Mouse (Mus musculus) cerebellum, adult 2 months (tissue): ENCODE data around the gene Olfr31.

Experiments
- CTCF ChIP-seq: fragments of 200-500 bp; IDR thresholded peaks from 2 replicates; pipeline ENCODE4 v1.5.1; 2011; ENCODE audit warnings: low read depth, mild to moderate bottlenecking, control low read depth, low read length, moderate library complexity, borderline replicate concordance; ENCODE audit not compliant: insufficient read depth
- POLR2A ChIP-seq: fragments of 200-500 bp; IDR thresholded peaks from 2 replicates; pipeline ENCODE4 v1.6.1; 2011; ENCODE audit warnings: low read length, control low read depth, borderline replicate concordance; ENCODE audit not compliant: insufficient read depth

DNA sequence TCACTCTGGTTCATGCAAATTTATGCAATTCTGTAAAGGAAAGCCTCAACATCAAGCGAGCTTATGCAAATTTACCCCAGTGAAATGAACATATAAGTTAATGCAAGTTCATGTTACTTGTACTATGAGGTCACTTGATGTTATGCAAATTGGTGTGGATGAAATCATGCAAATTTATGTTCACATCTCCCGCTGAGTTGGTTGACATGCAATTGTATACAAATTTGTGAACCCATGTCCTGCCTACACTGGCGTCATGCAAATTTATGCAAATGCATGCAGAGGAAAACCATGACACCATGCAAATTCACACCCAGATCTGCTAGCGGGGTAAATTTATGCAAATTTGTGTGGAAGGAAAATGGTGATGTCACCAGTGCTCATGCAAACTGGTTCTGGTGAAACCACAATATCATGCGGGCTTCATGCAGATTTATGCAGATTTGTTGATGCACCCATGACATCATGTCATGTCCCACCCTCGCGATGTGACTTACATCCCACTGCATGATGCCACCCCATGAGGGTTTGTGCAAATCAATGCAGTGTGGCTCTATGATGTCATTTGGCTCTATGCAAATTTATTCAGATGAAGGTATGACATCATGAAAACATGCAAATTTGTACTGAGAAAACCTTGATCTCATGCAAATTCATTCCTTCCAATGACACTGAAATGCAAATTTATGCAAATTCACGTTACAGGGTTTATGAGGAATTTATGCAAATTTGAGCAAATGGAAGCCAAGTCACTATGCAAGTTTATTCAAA lies 31.3 kb downstream of the Olfr31 start:
- TF ChIP-seq CTCF (no peak), POLR2A (no peak)
